Mouse (Mus musculus): ENCODE results near the gene Celf2. TPM values are rescaled to one million over a fixed set of nuclear protein-coding genes. Genes with fewer than 3 reads are reported as not detected.

Celf2 gene
- polyA plus RNA-seq, 1 experiment = 40.8 TPM

GRCm38 (mm10) chr2:7319760-7320159, 189.6 kb downstream of the Celf2 start:
- H3K36me3 ChIP-seq (ENCODE audit: control insufficient read depth, insufficient read depth, low read length) = no peaks in the 10 kb centered on the region
- H3K4me1 ChIP-seq (ENCODE audit: control insufficient read depth, insufficient read depth, insufficient read length) = no peaks in the 10 kb centered on the region
- WGBS = 82% methylated on average over 3 of the region's 3 CpGs
- no peak overlapping the region for H3K4me3 ChIP-seq (ENCODE audit: extremely low read depth, insufficient read depth, insufficient read length)
- no peak for DNase-seq (ENCODE audit: low read depth in 1 of 2, low spot score in 2 of 2)
- TF ChIP-seq POLR2A (IDR thresholded peaks at IDR 0.05; ENCODE audit: low read depth, low read length) = no peak
- H3K27me3 ChIP-seq (ENCODE audit: control insufficient read depth, insufficient read depth, low read length) = no peaks in the 10 kb centered on the region
- no peak overlapping the region for H3K27ac ChIP-seq (ENCODE audit: insufficient read depth, low read length)

- no peak overlapping the region for H3K27ac ChIP-seq (ENCODE audit: insufficient read depth, low read length)
- no peaks in the 10 kb centered on the region for H3K36me3 ChIP-seq (ENCODE audit: control insufficient read depth, insufficient read depth, low read length)
- H3K4me3 ChIP-seq (ENCODE audit: extremely low read depth, insufficient read depth, insufficient read length) = no peak overlapping the region
- no peaks in the 10 kb centered on the region for H3K4me1 ChIP-seq (ENCODE audit: control insufficient read depth, insufficient read depth, insufficient read length)
- H3K27me3 ChIP-seq (ENCODE audit: control insufficient read depth, insufficient read depth, low read length) = no peaks in the 10 kb centered on the region
- no peak for DNase-seq (ENCODE audit: low read depth in 1 of 2, low spot score in 2 of 2)
- 90% methylated on average over 3 of the region's 3 CpGs for WGBS
- TF ChIP-seq POLR2A (IDR thresholded peaks at IDR 0.05; ENCODE audit: low read depth, low read length) (no peak), CTCF (IDR thresholded peaks at IDR 0.05; ENCODE audit: extremely low read depth, insufficient read depth, insufficient read length, insufficient replicate concordance) (no peak)
Measured at GRCm38 (mm10) chr2:7311776-7312175, 197.6 kb downstream of the Celf2 start.

- Histone ChIP-seq H3K27ac (ENCODE audit: insufficient read depth, low read length) (no peak overlapping the region), H3K4me3 (ENCODE audit: extremely low read depth, insufficient read depth, insufficient read length) (no peak overlapping the region), H3K4me1 (ENCODE audit: control insufficient read depth, insufficient read depth, insufficient read length) (no peaks in the 10 kb centered on the region), H3K27me3 (ENCODE audit: control insufficient read depth, insufficient read depth, low read length) (no peaks in the 10 kb centered on the region), H3K36me3 (ENCODE audit: control insufficient read depth, insufficient read depth, low read length) (no peaks in the 10 kb centered on the region)
- 80% methylated on average over 2 of the region's 2 CpGs for whole genome bisulfite sequencing
- TF ChIP-seq POLR2A (IDR thresholded peaks at IDR 0.05; ENCODE audit: low read depth, low read length) (no peak), CTCF (IDR thresholded peaks at IDR 0.05; ENCODE audit: extremely low read depth, insufficient read depth, insufficient read length, insufficient replicate concordance) (no peak)
- DNase-seq (ENCODE audit: low read depth in 1 of 2, low spot score in 2 of 2) = no peak
Measured at GRCm38 (mm10) chr2:7310840-7311182, 198.6 kb downstream of the Celf2 start.

GRCm38 (mm10) chr2:7310129-7310839, 199.1 kb downstream of the Celf2 start:
- Histone ChIP-seq H3K27me3 (ENCODE audit: control insufficient read depth, insufficient read depth, low read length) (no peaks in the 10 kb centered on the region), H3K4me3 (ENCODE audit: extremely low read depth, insufficient read depth, insufficient read length) (no peak overlapping the region), H3K27ac (ENCODE audit: insufficient read depth, low read length) (no peak overlapping the region), H3K36me3 (ENCODE audit: control insufficient read depth, insufficient read depth, low read length) (no peaks in the 10 kb centered on the region), H3K4me1 (ENCODE audit: control insufficient read depth, insufficient read depth, insufficient read length) (no peaks in the 10 kb centered on the region)
- DNase-seq (ENCODE audit: low read depth in 1 of 2, low spot score in 2 of 2) = no peak
- TF ChIP-seq CTCF (IDR thresholded peaks at IDR 0.05; ENCODE audit: extremely low read depth, insufficient read depth, insufficient read length, insufficient replicate concordance) (no peak), POLR2A (IDR thresholded peaks at IDR 0.05; ENCODE audit: low read depth, low read length) (no peak)
- WGBS = 69% methylated on average over 2 of the region's 2 CpGs

GRCm38 (mm10) chr2:7309324-7309723, 200.0 kb downstream of the Celf2 start:
- TF ChIP-seq CTCF (IDR thresholded peaks at IDR 0.05; ENCODE audit: extremely low read depth, insufficient read depth, insufficient read length, insufficient replicate concordance) = no peak
- TF ChIP-seq POLR2A (IDR thresholded peaks at IDR 0.05; ENCODE audit: low read depth, low read length) = no peak
- DNase-seq (ENCODE audit: low read depth in 1 of 2, low spot score in 2 of 2) = no peak
- WGBS = 89% methylated on average over 1 of the region's 1 CpGs

GRCm38 (mm10) chr2:7308731-7309130, 200.6 kb downstream of the Celf2 start:
- H3K36me3 ChIP-seq (ENCODE audit: control insufficient read depth, insufficient read depth, low read length) = no peaks in the 10 kb centered on the region
- H3K27me3 ChIP-seq (ENCODE audit: control insufficient read depth, insufficient read depth, low read length) = no peaks in the 10 kb centered on the region
- TF ChIP-seq CTCF (IDR thresholded peaks at IDR 0.05; ENCODE audit: extremely low read depth, insufficient read depth, insufficient read length, insufficient replicate concordance) = no peak
- WGBS = 83% methylated on average over 1 of the region's 1 CpGs
- no peak overlapping the region for H3K4me3 ChIP-seq (ENCODE audit: extremely low read depth, insufficient read depth, insufficient read length)
- no peak for DNase-seq (ENCODE audit: low read depth in 1 of 2, low spot score in 2 of 2)
- no peaks in the 10 kb centered on the region for H3K4me1 ChIP-seq (ENCODE audit: control insufficient read depth, insufficient read depth, insufficient read length)
- H3K27ac ChIP-seq (ENCODE audit: insufficient read depth, low read length) = no peak overlapping the region

More at GRCm38 (mm10) chr2:7309324-7309723, 200.0 kb downstream of the Celf2 start:
- Histone ChIP-seq H3K36me3 (ENCODE audit: control insufficient read depth, insufficient read depth, low read length) (no peaks in the 10 kb centered on the region), H3K27ac (ENCODE audit: insufficient read depth, low read length) (no peak overlapping the region), H3K27me3 (ENCODE audit: control insufficient read depth, insufficient read depth, low read length) (no peaks in the 10 kb centered on the region), H3K4me1 (ENCODE audit: control insufficient read depth, insufficient read depth, insufficient read length) (no peaks in the 10 kb centered on the region), H3K4me3 (ENCODE audit: extremely low read depth, insufficient read depth, insufficient read length) (no peak overlapping the region)

- Histone ChIP-seq H3K27me3 (ENCODE audit: control insufficient read depth, insufficient read depth, low read length) (no peaks in the 10 kb centered on the region), H3K27ac (ENCODE audit: insufficient read depth, low read length) (no peak overlapping the region), H3K4me3 (ENCODE audit: extremely low read depth, insufficient read depth, insufficient read length) (no peak overlapping the region), H3K4me1 (ENCODE audit: control insufficient read depth, insufficient read depth, insufficient read length) (no peaks in the 10 kb centered on the region), H3K36me3 (ENCODE audit: control insufficient read depth, insufficient read depth, low read length) (no peaks in the 10 kb centered on the region)
- DNase-seq (ENCODE audit: low read depth in 1 of 2, low spot score in 2 of 2) = no peak
- WGBS = 87% methylated on average over 3 of the region's 3 CpGs
- no peak for TF ChIP-seq CTCF (IDR thresholded peaks at IDR 0.05; ENCODE audit: extremely low read depth, insufficient read depth, insufficient read length, insufficient replicate concordance)
- TF ChIP-seq POLR2A (IDR thresholded peaks at IDR 0.05; ENCODE audit: low read depth, low read length) = no peak
Measured at GRCm38 (mm10) chr2:7287434-7287833, 221.9 kb downstream of the Celf2 start.
